Mouse (Mus musculus) midbrain, embryonic 14.5 days (tissue): ENCODE data around the gene Igdcc3. TPM values are rescaled to one million over a fixed set of nuclear protein-coding genes. Genes with fewer than 3 reads are reported as not detected.

Experiments used
- ATAC-seq: fragments of 200-750 bp; cut with Nextera tagmentation; 2 replicates; pipeline ENCODE4 v1.8.0; 2017; ENCODE audit warnings: moderate number of reproducible peaks, moderate library complexity; ENCODE audit not compliant: low FRiP score, low TSS enrichment
- DNase-seq: peaks from one replicate; pipeline ENCODE4 v3.0.0-alpha.2; 2015
- H3K27ac ChIP-seq: fragments of 300-500 bp; sonication (generic); replicated peaks from 2 replicates; pipeline ENCODE4 v1.5.1; 2014; ENCODE audit warnings: mild to moderate bottlenecking, low read depth, low read length, moderate library complexity
- H3K27me3 ChIP-seq: fragments of 300-500 bp; sonication (generic); 2 replicates; pipeline ENCODE4 v1.6.1; 2014; ENCODE audit warnings: low read length, control low read depth, mixed read lengths; ENCODE audit not compliant: control insufficient read depth, insufficient read depth
- H3K36me3 ChIP-seq: fragments of 300-500 bp; sonication (generic); 2 replicates; pipeline ENCODE4 v1.6.1; 2014; ENCODE audit warnings: low read length, control low read depth; ENCODE audit not compliant: control insufficient read depth, insufficient read depth
- H3K4me1 ChIP-seq: fragments of 300-500 bp; sonication (generic); 2 replicates; pipeline ENCODE4 v1.6.1; 2014; ENCODE audit warnings: mild to moderate bottlenecking, antibody characterized with exemption, low read length, control low read depth; ENCODE audit not compliant: control insufficient read depth, insufficient read depth
- H3K4me2 ChIP-seq: fragments of 300-500 bp; sonication (generic); 2 replicates; pipeline ENCODE4 v1.6.1; 2014; ENCODE audit warnings: mild to moderate bottlenecking, low read length, moderate library complexity
- H3K4me3 ChIP-seq: fragments of 300-500 bp; sonication (generic); replicated peaks from 2 replicates; pipeline ENCODE4 v1.5.1; 2014; ENCODE audit warnings: low read depth, low read length
- H3K9ac ChIP-seq: fragments of 300-500 bp; sonication (generic); replicated peaks from 2 replicates; pipeline ENCODE4 v1.6.1; 2014; ENCODE audit warnings: mild to moderate bottlenecking, low read length, moderate library complexity
- H3K9me3 ChIP-seq: fragments of 300-500 bp; sonication (generic); 2 replicates; pipeline ENCODE4 v1.6.1; 2016; ENCODE audit warnings: low read length, control low read depth, mixed read lengths; ENCODE audit not compliant: control insufficient read depth
- WGBS: fragments of 180-500 bp; shearing (Covaris S2); extraction: QIAGEN DNeasy Blood & Tissue Kit; methylation state at CpG from one replicate; pipeline ENCODE4 v1.1.7; 2014; 5-methylcytosine and 5-hydroxymethylcytosine counted together
- polyA plus RNA-seq: library from polyadenylated mRNA; unstranded; fragments of >200 nt; fragmentation: Nextera tagmentation; extraction: Ambion mirVana; gene quantifications from 2 replicates; pipeline ENCODE4 v1.2.1, GENCODE M21; 2014

The Igdcc3 gene
- polyA plus RNA-seq, 1 experiment from 2014 or later = 14.1 TPM

DNA sequence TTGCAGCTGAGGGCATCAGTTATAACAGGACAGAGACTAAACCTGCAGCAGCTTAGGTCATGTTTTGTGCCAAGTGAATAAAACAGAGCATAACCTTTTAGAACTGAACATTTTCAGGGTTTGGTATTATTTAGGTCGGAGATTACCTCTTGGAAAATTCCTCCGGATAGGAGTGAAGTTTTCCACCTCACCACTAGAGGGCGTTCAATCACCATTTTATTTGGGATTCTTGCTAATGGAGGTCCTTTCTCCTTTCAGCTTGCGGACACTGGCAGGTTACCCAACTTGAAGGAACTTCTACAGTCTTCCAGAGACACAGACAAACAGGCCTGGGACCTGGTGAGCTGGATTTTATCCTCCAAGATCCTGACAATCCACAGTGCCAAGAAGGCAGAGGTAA, 84.8 kb downstream of the Igdcc3 start:
- 0 out of 2 replicates have a peak, but pooled peaks cover 5% of the 10 kb centered on the region for H3K36me3 ChIP-seq
- no peak overlapping the region for H3K9ac ChIP-seq
- no peak overlapping the region for H3K4me3 ChIP-seq
- H3K27ac ChIP-seq = no peak overlapping the region
- WGBS = 35% methylated on average over 4 of the region's 4 CpGs
- ATAC-seq (no peak), DNase-seq (peak; percentile 61)
- H3K4me2 ChIP-seq = no peak overlapping the region
- H3K27me3 ChIP-seq = no peaks in the 10 kb centered on the region
- H3K4me1 ChIP-seq = 0 out of 2 replicates have a peak, but pooled peaks cover 2% of the 10 kb centered on the region
- H3K9me3 ChIP-seq = no peaks in the 10 kb centered on the region

DNA sequence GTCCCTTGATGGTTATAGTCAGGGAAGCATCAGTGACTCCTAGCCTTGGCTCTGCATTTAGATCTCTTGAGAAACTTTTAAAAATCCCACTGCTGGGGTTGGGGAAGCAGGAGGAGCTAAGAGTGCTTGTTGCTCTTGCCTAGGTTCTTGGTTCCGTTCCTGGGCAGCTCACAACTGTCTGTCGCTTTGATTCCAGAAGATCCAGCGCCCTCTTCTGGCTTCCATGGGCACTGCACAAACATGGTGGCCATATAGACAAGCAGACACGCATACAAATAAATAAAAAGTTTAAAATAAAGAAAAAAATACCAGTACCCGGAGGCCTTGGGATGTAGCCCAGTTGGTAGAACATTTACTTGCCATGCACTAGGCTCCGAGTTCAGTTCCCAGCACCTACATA, 89.3 kb downstream of the Igdcc3 start:
- Histone ChIP-seq H3K27ac (no peak overlapping the region), H3K9ac (no peak overlapping the region), H3K4me1 (0 out of 2 replicates have a peak, but pooled peaks cover 6% of the 10 kb centered on the region), H3K4me2 (no peak overlapping the region), H3K27me3 (no peaks in the 10 kb centered on the region), H3K9me3 (no peaks in the 10 kb centered on the region), H3K4me3 (no peak overlapping the region), H3K36me3 (0 out of 2 replicates have a peak, but pooled peaks cover 7% of the 10 kb centered on the region)
- WGBS = 66% methylated on average over 6 of the region's 6 CpGs
- ATAC-seq (no peak), DNase-seq (no peak)

DNA sequence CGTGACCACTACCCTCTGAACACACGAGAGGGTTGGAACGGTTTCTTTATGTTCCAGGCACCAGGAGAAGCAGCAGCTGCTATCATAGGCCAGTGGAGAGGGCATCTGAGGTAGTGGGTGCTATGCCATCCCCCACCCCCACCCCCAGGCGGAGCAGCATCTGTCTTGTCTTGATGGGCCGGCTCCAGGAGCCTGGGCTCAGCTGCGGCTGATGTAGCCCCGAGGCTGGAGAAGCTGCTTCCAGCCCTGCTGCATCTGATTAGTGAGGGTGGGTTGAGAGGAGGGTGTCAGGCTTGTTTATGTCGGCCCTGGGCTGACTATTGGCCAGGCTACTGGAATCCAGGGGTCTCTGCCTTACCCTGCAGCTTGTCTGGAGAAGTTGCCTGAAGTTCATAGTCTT, 90.3 kb downstream of the Igdcc3 start:
- Histone ChIP-seq H3K4me1 (0 out of 2 replicates have a peak, but pooled peaks cover 6% of the 10 kb centered on the region), H3K9ac (no peak overlapping the region), H3K9me3 (no peaks in the 10 kb centered on the region), H3K27me3 (no peaks in the 10 kb centered on the region), H3K27ac (0 out of 2 replicates have a peak overlapping the region, but pooled peaks have one; percentile 26), H3K36me3 (peaks cover 11% of the 10 kb centered on the region; the same call in 1 of the 2 replicates), H3K4me3 (no peak overlapping the region), H3K4me2 (no peak overlapping the region)
- 47% methylated on average over 8 of the region's 8 CpGs for WGBS
- DNase-seq (peak; percentile 48), ATAC-seq (peak; percentile 63; the same call in 1 of the 2 replicates)

DNA sequence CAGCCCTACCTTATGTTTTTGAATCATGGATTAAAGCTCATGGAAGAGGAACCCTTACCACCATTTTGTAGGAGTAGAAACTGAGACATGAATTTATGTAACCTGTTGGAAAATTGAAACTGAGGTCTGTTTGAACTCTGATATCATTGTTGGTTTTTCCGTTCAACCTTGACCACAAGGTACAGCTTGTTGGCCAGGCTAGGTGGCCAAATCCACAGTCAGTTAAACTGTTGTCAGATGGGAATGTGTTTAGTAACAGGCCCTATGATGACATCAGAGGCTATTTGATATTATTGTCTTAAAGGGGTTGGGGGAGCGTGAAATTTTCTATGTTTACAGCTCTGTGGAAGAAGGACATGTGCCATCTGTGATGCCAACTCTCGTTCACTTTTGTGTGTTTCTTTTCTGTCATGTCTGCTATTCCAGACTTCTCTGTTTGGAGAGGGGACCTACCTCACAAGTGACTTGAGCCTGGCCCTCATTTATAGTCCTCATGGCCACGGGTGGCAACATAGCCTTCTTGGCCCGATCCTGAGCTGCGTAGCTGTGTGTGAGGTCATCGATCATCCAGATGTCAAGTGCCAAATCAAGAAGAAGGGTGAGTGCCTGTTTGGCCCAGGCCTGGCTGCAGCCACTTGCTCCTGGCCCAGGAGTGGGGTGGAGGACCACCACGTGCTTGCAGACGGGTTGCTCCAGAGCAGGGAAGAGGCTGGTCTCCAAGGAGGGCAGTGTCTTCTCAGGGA, 92.4 kb downstream of the Igdcc3 start:
- no peak for ATAC-seq

DNA sequence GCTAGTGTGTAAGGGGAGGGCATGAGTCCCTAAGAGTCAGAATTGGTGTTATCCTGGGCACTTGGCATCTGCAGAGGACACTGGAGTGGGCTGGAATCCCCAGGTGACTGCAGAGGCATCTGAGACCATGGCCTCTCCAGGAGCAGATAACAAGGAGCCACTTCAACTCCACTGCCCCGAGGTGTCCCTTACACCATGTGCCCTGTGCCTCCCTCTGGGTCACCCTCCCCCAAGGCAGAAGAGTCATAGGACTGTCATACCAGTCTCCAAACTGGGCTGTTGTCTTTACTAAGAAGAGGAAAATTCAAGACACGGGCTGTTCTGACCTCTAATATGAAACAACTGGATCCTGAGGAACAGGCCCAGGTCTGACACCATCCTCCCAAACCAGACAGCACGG, 93.7 kb downstream of the Igdcc3 start:
- no peaks in the 10 kb centered on the region for H3K27me3 ChIP-seq
- H3K9ac ChIP-seq = no peak overlapping the region
- H3K27ac ChIP-seq = no peak overlapping the region
- no peak for DNase-seq
- H3K4me3 ChIP-seq = no peak overlapping the region
- H3K9me3 ChIP-seq = no peaks in the 10 kb centered on the region
- no peak for ATAC-seq
- WGBS = 80% methylated on average over 3 of the region's 3 CpGs
- peaks cover 11% of the 10 kb centered on the region; the same call in 1 of the 2 replicates for H3K36me3 ChIP-seq
- H3K4me2 ChIP-seq = no peak overlapping the region
- 0 out of 2 replicates have a peak, but pooled peaks cover 6% of the 10 kb centered on the region for H3K4me1 ChIP-seq

More for the DNA sequence above, 92.4 kb downstream of the Igdcc3 start:
- Histone ChIP-seq H3K4me2 (no peak overlapping the region), H3K9me3 (no peaks in the 10 kb centered on the region), H3K27ac (no peak overlapping the region), H3K36me3 (peaks cover 11% of the 10 kb centered on the region; the same call in 1 of the 2 replicates), H3K4me1 (0 out of 2 replicates have a peak, but pooled peaks cover 6% of the 10 kb centered on the region), H3K9ac (no peak overlapping the region), H3K27me3 (no peaks in the 10 kb centered on the region), H3K4me3 (no peak overlapping the region)
- 93% methylated on average over 9 of the region's 9 CpGs for WGBS
- no peak for DNase-seq

Other genes starting within 250 kb of the Igdcc3 start
- gene Slc24a1, start 189.6 kb upstream of the Igdcc3 start, polyA plus RNA-seq = 0.09 TPM in 1 of 2 replicates, not detected in the other
- gene Ints14, start 180.3 kb upstream of the Igdcc3 start, polyA plus RNA-seq = 26.8 and 47.1 TPM in 2 replicates
- gene Hacd3, start 119.5 kb upstream of the Igdcc3 start, polyA plus RNA-seq = 152 and 171 TPM in 2 replicates
- 33.9 and 39.1 TPM in 2 replicates for gene Dpp8, start 108.8 kb upstream of the Igdcc3 start, polyA plus RNA-seq
- 14.9 and 17.3 TPM in 2 replicates for gene Igdcc4, start 39.7 kb upstream of the Igdcc3 start, polyA plus RNA-seq
- 5.2 and 6.5 TPM in 2 replicates for gene Parp16, start 54.2 kb downstream of the Igdcc3 start, polyA plus RNA-seq
- gene Cilp, start 124.0 kb downstream of the Igdcc3 start, polyA plus RNA-seq = 0.17 and 0.24 TPM in 2 replicates
- 38.1 and 45.6 TPM in 2 replicates for gene Clpx, start 153.1 kb downstream of the Igdcc3 start, polyA plus RNA-seq
- gene Pdcd7, start 204.9 kb downstream of the Igdcc3 start, polyA plus RNA-seq = 10.1 and 13.1 TPM in 2 replicates
- 1.5 and 1.7 TPM in 2 replicates for gene Ubap1l, start 219.9 kb downstream of the Igdcc3 start, polyA plus RNA-seq